Mouse (Mus musculus): ENCODE measurements around the gene Gabpb2. TPM values are rescaled to one million over a fixed set of nuclear protein-coding genes. Genes with fewer than 3 reads are reported as not detected.

Gabpb2 gene
- polyA plus RNA-seq (2014; fragmentation: Nextera tagmentation; extraction: Ambion mirVana): 3.0 and 3.9 TPM in 2 replicates

DNA sequence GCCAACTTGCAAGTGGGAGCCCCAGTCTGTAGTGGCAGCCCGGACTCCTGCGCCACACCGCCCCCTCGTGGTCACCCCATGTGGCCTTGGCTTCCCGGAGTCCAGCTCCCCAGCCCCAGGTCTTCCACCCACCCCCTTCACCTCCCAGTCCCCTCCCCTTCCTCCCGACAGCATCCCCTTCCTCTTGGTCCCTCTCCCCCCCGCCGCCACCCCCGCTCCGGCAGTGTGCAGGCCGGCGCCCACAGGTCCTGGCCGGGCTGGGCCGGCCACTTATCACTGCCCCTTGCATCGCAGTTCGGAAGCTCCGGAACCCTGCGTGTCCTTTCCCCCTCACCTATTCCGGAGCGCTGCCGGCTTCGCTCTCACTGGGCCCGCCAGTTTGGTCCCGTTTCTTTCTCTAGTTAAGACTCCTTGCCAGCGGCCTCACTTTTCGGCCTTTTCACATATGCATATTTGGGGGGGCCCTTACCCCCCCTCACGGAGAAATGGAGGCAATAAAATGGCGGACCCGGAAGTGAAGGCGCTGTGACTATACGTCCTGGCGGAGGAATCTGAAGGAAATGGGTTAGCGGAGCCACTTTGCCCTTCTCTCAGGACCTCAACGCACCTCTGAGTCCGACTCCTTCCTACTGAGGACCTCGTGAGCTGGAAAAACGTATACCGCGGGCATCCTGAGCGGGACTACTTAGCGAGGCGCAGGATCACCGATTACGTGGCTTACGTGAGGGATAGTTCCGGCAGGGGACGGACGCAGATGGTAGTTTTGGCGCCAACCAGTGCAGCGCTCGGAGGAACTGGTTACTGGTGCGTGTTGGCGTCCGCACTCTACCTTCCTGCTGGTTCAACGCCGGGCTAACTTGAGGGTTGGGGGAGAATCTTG lies at the start of gene Gabpb2:
TSS of gene Gabpb2 (minus strand) at position 662 of the 880 bp plus-strand sequence.
- H3K4me3 ChIP-seq (replicated peaks; ENCODE audit: low read length): peak within 1 kb of the TSS; percentile 66
- 0 out of 2 replicates have a peak, but pooled peaks cover 12% of the 10 kb centered on the region for H3K4me1 ChIP-seq (replicated peaks; ENCODE audit: control insufficient read depth, insufficient read depth, low read length)
- H3K27ac ChIP-seq: peak within 1 kb of the TSS; percentile 93
- H3K36me3 ChIP-seq (replicated peaks; ENCODE audit: control insufficient read depth, insufficient read depth): peaks cover 53% of the 10 kb centered on the region
- H3K9me3 ChIP-seq (ENCODE audit: control insufficient read depth, low read length): no peaks in the 10 kb centered on the region
- ATAC-seq (ENCODE audit: low FRiP score): peak; percentile 90
- H3K4me2 ChIP-seq (replicated peaks): peak within 1 kb of the TSS; percentile 68
- WGBS: under 1% methylated on average over 56 of the region's 56 CpGs
- no peaks in the 10 kb centered on the region for H3K27me3 ChIP-seq (ENCODE audit: control insufficient read depth, insufficient read depth, low read length)
- peak; percentile 84 for DNase-seq (ENCODE audit: low spot score)
- peak within 1 kb of the TSS; percentile 92 for H3K9ac ChIP-seq

DNA sequence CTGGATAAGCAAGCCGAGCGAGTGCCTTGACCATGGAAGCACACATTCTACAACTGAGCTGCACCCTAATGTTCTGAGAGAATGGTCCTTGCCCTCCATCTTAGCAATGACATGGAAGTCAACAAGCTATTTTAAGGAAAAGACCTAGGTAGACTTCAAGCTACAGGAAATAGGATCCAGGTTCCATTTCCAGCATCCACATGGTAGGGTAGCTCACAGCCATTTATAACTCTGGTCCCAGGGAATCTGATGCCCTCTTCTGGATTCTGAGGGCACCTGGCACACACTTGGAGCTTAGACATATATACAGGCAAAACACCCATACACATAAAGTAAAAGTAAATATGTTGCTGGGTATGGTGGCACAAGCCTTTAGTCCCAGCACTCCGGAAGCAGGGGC lies 48.3 kb upstream of the Gabpb2 start:
- 97% methylated on average over 3 of the region's 3 CpGs for WGBS
- H3K36me3 ChIP-seq (replicated peaks; ENCODE audit: control insufficient read depth, insufficient read depth): peaks cover 68% of the 10 kb centered on the region
- no peaks in the 10 kb centered on the region for H3K4me1 ChIP-seq (replicated peaks; ENCODE audit: control insufficient read depth, insufficient read depth, low read length)

DNA sequence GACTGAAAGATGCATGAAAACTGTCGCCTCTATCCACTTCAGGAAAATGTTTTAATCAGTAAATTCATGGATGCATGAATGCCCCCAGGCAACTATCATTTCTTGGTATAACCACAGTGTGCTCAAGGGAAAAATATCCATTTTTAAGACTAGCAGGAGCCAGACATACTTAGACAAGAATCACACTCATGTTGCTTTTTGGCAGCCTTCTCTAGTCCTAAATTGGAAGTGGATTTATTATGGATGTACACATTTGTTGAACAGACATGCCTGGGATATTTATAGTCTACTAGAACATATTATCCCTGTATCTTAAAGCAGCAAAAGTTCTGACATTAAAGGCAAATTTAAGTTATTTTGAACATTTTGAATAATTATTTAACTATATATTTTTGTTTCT lies 47.0 kb upstream of the Gabpb2 start:
- no peak for ATAC-seq (ENCODE audit: low FRiP score)
- Histone ChIP-seq H3K36me3 (replicated peaks; ENCODE audit: control insufficient read depth, insufficient read depth) (peaks cover 78% of the 10 kb centered on the region), H3K4me2 (replicated peaks) (no peak overlapping the region)

More for the DNA sequence above, 48.3 kb upstream of the Gabpb2 start:
- no peak for DNase-seq (ENCODE audit: low spot score)
- no peaks in the 10 kb centered on the region for H3K9me3 ChIP-seq (ENCODE audit: control insufficient read depth, low read length)
- no peak overlapping the region for H3K27ac ChIP-seq
- H3K27me3 ChIP-seq (ENCODE audit: control insufficient read depth, insufficient read depth, low read length): no peaks in the 10 kb centered on the region
- no peak for ATAC-seq (ENCODE audit: low FRiP score)
- no peak overlapping the region for H3K4me3 ChIP-seq (replicated peaks; ENCODE audit: low read length)
- no peak overlapping the region for H3K4me2 ChIP-seq (replicated peaks)
- no peak overlapping the region for H3K9ac ChIP-seq

DNA sequence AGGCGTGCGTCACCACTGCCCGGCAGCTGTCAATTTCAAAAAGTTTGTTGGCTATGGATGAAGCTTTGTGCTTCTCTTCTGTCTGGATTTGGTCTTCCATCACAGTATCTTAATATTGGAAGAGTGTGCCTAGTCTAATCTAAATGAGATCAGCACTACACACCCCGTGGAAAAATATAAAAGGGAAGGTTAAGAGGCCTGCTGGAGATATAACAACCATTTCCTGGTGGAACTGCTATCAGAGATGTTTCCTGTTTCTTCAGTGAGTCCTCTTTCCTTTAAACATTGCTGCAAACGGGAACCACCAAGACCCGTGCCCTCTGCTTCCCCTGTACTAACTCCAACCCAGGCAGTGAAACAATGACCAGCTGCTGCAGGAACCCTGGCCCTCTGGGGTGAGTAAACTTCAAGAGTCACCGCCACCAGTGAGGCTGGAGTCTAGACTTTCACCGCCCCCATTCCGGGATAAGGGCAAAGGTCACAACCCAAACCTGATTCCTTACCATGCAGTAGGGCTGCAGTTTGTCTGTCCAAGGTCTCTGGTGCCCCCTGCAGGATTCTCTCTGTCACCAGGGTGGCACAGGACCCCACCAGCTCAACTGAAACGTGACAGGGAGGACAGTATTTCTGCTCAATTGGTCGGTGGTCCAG lies 45.5 kb upstream of the Gabpb2 start:
- Histone ChIP-seq H3K4me1 (replicated peaks; ENCODE audit: control insufficient read depth, insufficient read depth, low read length) (no peaks in the 10 kb centered on the region), H3K4me3 (replicated peaks; ENCODE audit: low read length) (no peak overlapping the region), H3K9me3 (ENCODE audit: control insufficient read depth, low read length) (no peaks in the 10 kb centered on the region), H3K27ac (no peak overlapping the region), H3K36me3 (replicated peaks; ENCODE audit: control insufficient read depth, insufficient read depth) (peaks cover 82% of the 10 kb centered on the region), H3K4me2 (replicated peaks) (no peak overlapping the region), H3K27me3 (ENCODE audit: control insufficient read depth, insufficient read depth, low read length) (no peaks in the 10 kb centered on the region), H3K9ac (no peak overlapping the region)
- ATAC-seq (ENCODE audit: low FRiP score) (no peak), DNase-seq (ENCODE audit: low spot score) (peak; percentile 34)
- WGBS: 51% methylated on average over 11 of the region's 11 CpGs

More for the DNA sequence above, 47.0 kb upstream of the Gabpb2 start:
- H3K27me3 ChIP-seq (ENCODE audit: control insufficient read depth, insufficient read depth, low read length): no peaks in the 10 kb centered on the region
- no peaks in the 10 kb centered on the region for H3K4me1 ChIP-seq (replicated peaks; ENCODE audit: control insufficient read depth, insufficient read depth, low read length)
- DNase-seq (ENCODE audit: low spot score): no peak
- 66% methylated on average over 1 of the region's 1 CpGs for WGBS
- no peak overlapping the region for H3K27ac ChIP-seq
- no peak overlapping the region for H3K9ac ChIP-seq
- no peaks in the 10 kb centered on the region for H3K9me3 ChIP-seq (ENCODE audit: control insufficient read depth, low read length)
- H3K4me3 ChIP-seq (replicated peaks; ENCODE audit: low read length): no peak overlapping the region

DNA sequence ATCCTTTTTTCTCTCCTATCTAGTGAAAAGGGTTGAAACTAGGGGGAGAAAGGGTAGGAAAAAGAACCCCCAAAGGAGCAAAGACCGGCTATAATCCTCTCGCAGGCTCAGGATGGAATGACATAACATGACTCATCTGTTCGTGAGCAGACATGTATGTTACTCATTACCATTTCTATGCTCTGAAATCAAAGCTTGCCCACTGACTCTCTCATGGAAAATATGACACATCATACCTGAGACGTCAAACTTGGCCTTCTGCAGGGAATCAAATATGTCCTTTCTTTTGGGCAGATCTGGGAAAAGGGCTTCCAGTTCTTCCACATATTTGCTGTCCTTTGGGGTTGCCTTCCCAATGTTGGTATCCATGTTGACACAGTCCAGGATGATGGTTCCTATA lies 44.3 kb upstream of the Gabpb2 start:
- no peak for DNase-seq (ENCODE audit: low spot score)
- H3K27ac ChIP-seq: no peak overlapping the region
- H3K4me1 ChIP-seq (replicated peaks; ENCODE audit: control insufficient read depth, insufficient read depth, low read length): no peaks in the 10 kb centered on the region
- no peak for ATAC-seq (ENCODE audit: low FRiP score)
- H3K36me3 ChIP-seq (replicated peaks; ENCODE audit: control insufficient read depth, insufficient read depth): peaks cover 82% of the 10 kb centered on the region
- H3K4me3 ChIP-seq (replicated peaks; ENCODE audit: low read length): no peak overlapping the region
- H3K9ac ChIP-seq: no peak overlapping the region
- H3K4me2 ChIP-seq (replicated peaks): no peak overlapping the region
- WGBS: 93% methylated on average over 4 of the region's 4 CpGs
- H3K27me3 ChIP-seq (ENCODE audit: control insufficient read depth, insufficient read depth, low read length): no peaks in the 10 kb centered on the region
- no peaks in the 10 kb centered on the region for H3K9me3 ChIP-seq (ENCODE audit: control insufficient read depth, low read length)

DNA sequence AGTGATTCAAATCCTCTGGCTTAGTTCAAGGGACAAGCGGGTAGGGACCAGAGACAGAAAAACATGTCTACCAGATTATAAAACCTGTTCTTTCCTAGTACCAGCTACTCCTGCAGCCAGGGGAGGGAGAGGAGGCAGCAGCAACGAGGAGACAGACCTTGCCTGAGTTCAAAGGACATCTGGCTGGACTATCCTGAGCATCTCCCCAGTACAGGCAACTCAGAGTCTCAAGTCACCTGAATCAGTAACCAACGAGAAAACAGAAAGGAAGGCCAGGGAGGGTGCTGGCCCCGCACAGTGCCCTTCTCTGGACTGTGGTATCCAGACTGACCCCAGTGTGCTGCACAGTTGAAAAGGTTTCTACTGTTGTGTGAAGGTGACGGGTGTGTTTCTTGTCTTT lies 39.2 kb upstream of the Gabpb2 start:
- no peaks in the 10 kb centered on the region for H3K9me3 ChIP-seq (ENCODE audit: control insufficient read depth, low read length)
- no peak for ATAC-seq (ENCODE audit: low FRiP score)
- no peaks in the 10 kb centered on the region for H3K4me1 ChIP-seq (replicated peaks; ENCODE audit: control insufficient read depth, insufficient read depth, low read length)
- no peak for DNase-seq (ENCODE audit: low spot score)
- H3K4me3 ChIP-seq (replicated peaks; ENCODE audit: low read length): no peak overlapping the region
- 93% methylated on average over 5 of the region's 5 CpGs for WGBS
- peaks cover 93% of the 10 kb centered on the region for H3K36me3 ChIP-seq (replicated peaks; ENCODE audit: control insufficient read depth, insufficient read depth)
- no peak overlapping the region for H3K9ac ChIP-seq
- H3K27me3 ChIP-seq (ENCODE audit: control insufficient read depth, insufficient read depth, low read length): no peaks in the 10 kb centered on the region
- no peak overlapping the region for H3K27ac ChIP-seq
- H3K4me2 ChIP-seq (replicated peaks): no peak overlapping the region

DNA sequence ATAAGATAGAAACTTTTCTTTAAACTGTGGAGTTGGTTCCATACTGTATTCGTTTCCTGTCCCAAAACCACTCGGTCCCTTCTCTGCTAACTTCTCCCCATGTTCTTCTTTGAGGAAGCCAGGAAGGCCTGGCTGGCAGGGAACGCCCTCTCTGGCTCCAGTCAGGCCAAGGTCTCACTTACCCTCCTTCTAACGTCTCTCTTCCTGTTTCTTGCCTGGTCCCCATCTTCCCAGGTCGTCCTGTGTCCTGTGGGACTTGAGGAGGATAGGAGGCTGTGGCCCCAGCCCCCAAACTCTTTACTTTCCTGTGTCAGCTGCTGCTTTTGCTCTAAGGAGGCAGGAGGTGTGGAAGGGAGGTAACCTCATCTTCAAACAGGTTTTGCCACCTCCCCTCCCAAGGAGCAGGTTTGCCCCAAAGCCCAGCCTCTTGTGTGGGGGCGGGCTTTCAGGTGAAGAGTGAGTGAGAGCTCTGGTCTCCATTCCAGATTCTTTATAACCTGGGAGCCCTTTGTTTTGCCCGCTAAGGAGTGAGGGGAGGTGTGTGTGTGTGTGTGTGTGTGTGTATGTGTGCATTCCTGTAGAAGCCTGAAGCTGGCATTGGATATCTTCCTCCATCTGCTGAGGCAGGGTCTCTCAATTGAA lies 33.2 kb upstream of the Gabpb2 start, which contains the start of gene Bnipl:
TSS of gene Bnipl (minus strand) at position 411 of the 642 bp plus-strand sequence.
- Histone ChIP-seq H3K4me3 (replicated peaks; ENCODE audit: low read length) (no peak within 1 kb of the TSS), H3K4me2 (replicated peaks) (no peak within 1 kb of the TSS), H3K36me3 (replicated peaks; ENCODE audit: control insufficient read depth, insufficient read depth) (peaks cover 39% of the 10 kb centered on the region), H3K4me1 (replicated peaks; ENCODE audit: control insufficient read depth, insufficient read depth, low read length) (no peaks in the 10 kb centered on the region), H3K27me3 (ENCODE audit: control insufficient read depth, insufficient read depth, low read length) (no peaks in the 10 kb centered on the region), H3K9ac (no peak within 1 kb of the TSS), H3K27ac (no peak within 1 kb of the TSS), H3K9me3 (ENCODE audit: control insufficient read depth, low read length) (no peaks in the 10 kb centered on the region)
- WGBS: 65% methylated on average over 7 of the region's 7 CpGs
- ATAC-seq (ENCODE audit: low FRiP score) (no peak), DNase-seq (ENCODE audit: low spot score) (no peak)

DNA sequence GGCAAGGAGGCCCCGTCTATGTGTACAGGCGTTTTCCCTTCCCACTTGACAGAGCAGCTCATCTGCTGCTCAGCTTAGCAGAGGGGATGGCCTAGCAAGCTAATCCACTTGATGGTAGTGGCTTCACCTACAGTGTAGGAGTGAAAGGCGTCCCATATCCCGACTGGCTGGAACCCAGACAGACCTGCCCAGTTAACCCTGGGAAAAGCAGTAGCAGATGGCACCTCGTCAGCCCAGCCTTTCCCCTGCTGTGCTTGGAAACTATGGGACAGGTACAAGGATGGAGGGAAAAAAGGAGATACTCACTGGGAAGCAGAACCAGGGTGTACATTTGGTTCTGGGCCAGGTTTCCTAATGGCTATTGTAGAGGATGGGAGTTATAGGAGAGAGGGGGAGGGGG lies 32.6 kb upstream of the Gabpb2 start:
- no peak overlapping the region for H3K4me3 ChIP-seq (replicated peaks; ENCODE audit: low read length)
- 82% methylated on average over 5 of the region's 5 CpGs for WGBS
- no peaks in the 10 kb centered on the region for H3K27me3 ChIP-seq (ENCODE audit: control insufficient read depth, insufficient read depth, low read length)
- H3K4me2 ChIP-seq (replicated peaks): no peak overlapping the region
- peaks cover 33% of the 10 kb centered on the region for H3K36me3 ChIP-seq (replicated peaks; ENCODE audit: control insufficient read depth, insufficient read depth)
- H3K27ac ChIP-seq: no peak overlapping the region
- ATAC-seq (ENCODE audit: low FRiP score) (no peak), DNase-seq (ENCODE audit: low spot score) (no peak)
- no peaks in the 10 kb centered on the region for H3K9me3 ChIP-seq (ENCODE audit: control insufficient read depth, low read length)
- no peak overlapping the region for H3K9ac ChIP-seq
- no peaks in the 10 kb centered on the region for H3K4me1 ChIP-seq (replicated peaks; ENCODE audit: control insufficient read depth, insufficient read depth, low read length)

Data from hindbrain, embryonic 14.5 days (tissue).